Comparison of ENCODE assay signal across 31 mouse cellular contexts in genomic region chr11:86626714-86627113, GRCm38 (mm10). TPM values are rescaled to one million over a fixed set of nuclear protein-coding genes. Genes with fewer than 3 reads are reported as not detected.
DNase-seq lines count a peak whose midpoint lies in the region; ATAC-seq and TF ChIP-seq lines count a peak whose summit lies in the region.
"Had no signal": no experiment of that assay in that cellular context is flagged by ENCODE, and none has a peak within 500 bp of the region (broad histone marks: within the 10 kb centered on the region; RNA-seq: fewer than 3 reads in every experiment).

No protein-coding gene starts in this region.

- no peak overlapping the region for H3K4me2 ChIP-seq in CH12.LX (ENCODE audit: insufficient read depth, low read depth, poor library complexity, severe bottlenecking)
- 0 out of 2 replicates have a peak overlapping the region, but pooled peaks have one; percentile 8 for H3K4me2 ChIP-seq in liver, embryonic 11.5 days
- H3K4me2 ChIP-seq in liver, embryonic 16.5 days (ENCODE audit: low read depth, low read length): no peak overlapping the region
- no peak overlapping the region for H3K4me2 ChIP-seq in kidney, embryonic 15.5 days
- H3K4me2 ChIP-seq: embryonic facial prominence, embryonic 15.5 days; forebrain, embryonic 15.5 days; heart, embryonic 13.5 days; hindbrain, embryonic 14.5 days; lung, embryonic 15.5 days had no signal

- TF ChIP-seq CTCF in CH12.LX (conservative IDR thresholded peaks at IDR 0.05 in 1 of 2, IDR thresholded peaks at IDR 0.05 in 1 of 2; ENCODE audit: low read depth in 2 of 2, low read length in 2 of 2) (no peak), MEL (IDR thresholded peaks at IDR 0.05 in 2 of 3, conservative IDR thresholded peaks at IDR 0.05 in 1 of 3; ENCODE audit: control insufficient read depth in 1 of 3, insufficient read depth in 1 of 3, low read depth in 2 of 3, low read length in 3 of 3, poor library complexity in 1 of 3, severe bottlenecking in 1 of 3) (no peak)

- TF ChIP-seq EP300 in CH12.LX (IDR thresholded peaks at IDR 0.05; ENCODE audit: low read length) (no peak), MEL (IDR thresholded peaks at IDR 0.05; ENCODE audit: low read depth in 1 of 2, low read length in 2 of 2) (peak; percentile 90 to 94)

- H3K9me3 ChIP-seq in CH12.LX (replicated peaks; ENCODE audit: low read length) (no peaks in the 10 kb centered on the region), MEL (replicated peaks; ENCODE audit: insufficient read depth, low read length) (no peaks in the 10 kb centered on the region)
- no peaks in the 10 kb centered on the region for H3K9me3 ChIP-seq in liver, embryonic 11.5 days (ENCODE audit: control insufficient read depth, low read length)
- no peaks in the 10 kb centered on the region for H3K9me3 ChIP-seq in liver, embryonic 16.5 days (replicated peaks; ENCODE audit: control insufficient read depth, low read length)
- no peaks in the 10 kb centered on the region for H3K9me3 ChIP-seq in kidney, embryonic 15.5 days (replicated peaks)
- H3K9me3 ChIP-seq: embryonic facial prominence, embryonic 15.5 days; forebrain, embryonic 10.5 days; forebrain, embryonic 15.5 days; heart, embryonic 13.5 days; lung, embryonic 15.5 days; megakaryocyte, embryonic 14.5 days had no signal

- DNase-seq in CH12.LX (ENCODE audit: extremely low read depth): no peak
- DNase-seq in MEL (ENCODE audit: low read depth, low spot score): peak; percentile 66
- DNase-seq in liver, embryonic 11.5 days (ENCODE audit: low spot score): no peak
- DNase-seq in ovary, postnatal 14 days (ENCODE audit: low spot score): no peak
- no peak for DNase-seq in urinary bladder, postnatal 14 days (ENCODE audit: low spot score)
- DNase-seq: adrenal gland, postnatal 36 days; B cell, adult 2 months; cerebellum, adult 2 months; cerebellum, postnatal 14 days; gastrocnemius, adult 2 months; gastrocnemius, postnatal 36 days; heart, adult 2 months; heart, postnatal 10 days; kidney, postnatal 4 days; layer of hippocampus, postnatal 36 days; left cerebral cortex, postnatal 4 days; midbrain, embryonic 14.5 days; retina, postnatal 1 day; right cerebral cortex, postnatal 14 days; thymus, adult 2 months; thymus, postnatal 36 days had no signal

- H3K27me3 ChIP-seq in CH12.LX (replicated peaks) (no peaks in the 10 kb centered on the region), MEL (ENCODE audit: control insufficient read depth in 1 of 2, insufficient read depth in 2 of 2, low read length in 2 of 2) (no peaks in the 10 kb centered on the region)
- no peaks in the 10 kb centered on the region for H3K27me3 ChIP-seq in liver, embryonic 11.5 days (replicated peaks; ENCODE audit: control insufficient read depth, insufficient read depth, low read length)
- no peaks in the 10 kb centered on the region for H3K27me3 ChIP-seq in liver, embryonic 16.5 days (ENCODE audit: control insufficient read depth, insufficient read depth, low read depth, low read length)
- H3K27me3 ChIP-seq in kidney, embryonic 15.5 days: no peaks in the 10 kb centered on the region
- H3K27me3 ChIP-seq: embryonic facial prominence, embryonic 15.5 days; forebrain, embryonic 15.5 days; heart, embryonic 13.5 days; lung, embryonic 15.5 days; megakaryocyte, embryonic 14.5 days had no signal

- H3K9ac ChIP-seq in CH12.LX (ENCODE audit: insufficient read depth, low read depth): no peak overlapping the region
- H3K9ac ChIP-seq in MEL (ENCODE audit: control insufficient read depth, low read depth, low read length, poor library complexity, severe bottlenecking): no peak overlapping the region
- H3K9ac ChIP-seq in liver, embryonic 11.5 days (ENCODE audit: low read depth, low read length): no peak overlapping the region
- H3K9ac ChIP-seq in liver, embryonic 16.5 days (ENCODE audit: low read depth, low read length): no peak overlapping the region
- no peak overlapping the region for H3K9ac ChIP-seq in kidney, embryonic 15.5 days
- H3K9ac ChIP-seq: embryonic facial prominence, embryonic 15.5 days; forebrain, embryonic 15.5 days; heart, embryonic 13.5 days; hindbrain, embryonic 14.5 days; lung, embryonic 15.5 days had no signal

- H3K4me3 ChIP-seq in CH12.LX (replicated peaks in 1 of 3; ENCODE audit: low read depth in 2 of 3, low read length in 2 of 3, poor library complexity in 1 of 3): no peak overlapping the region
- no peak overlapping the region for H3K4me3 ChIP-seq in MEL (ENCODE audit: control insufficient read depth in 1 of 2, insufficient read depth in 1 of 2, low read depth in 2 of 2, low read length in 2 of 2)
- no peak overlapping the region for H3K4me3 ChIP-seq in liver, embryonic 11.5 days (ENCODE audit: low read depth, low read length)
- H3K4me3 ChIP-seq in liver, embryonic 16.5 days (ENCODE audit: low read depth, low read length): no peak overlapping the region
- no peak overlapping the region for H3K4me3 ChIP-seq in kidney, embryonic 15.5 days (replicated peaks)
- H3K4me3 ChIP-seq: embryonic facial prominence, embryonic 15.5 days; forebrain, embryonic 10.5 days; forebrain, embryonic 15.5 days; gastrocnemius, adult 2 months; heart, adult 2 months; heart, embryonic 13.5 days; lung, embryonic 15.5 days; megakaryocyte, embryonic 14.5 days had no signal

- no peak; the same call in 1 of the 2 replicates for ATAC-seq in liver, embryonic 11.5 days (replicated peaks; ENCODE audit: low FRiP score)
- 0 out of 2 replicates have a peak, but pooled peaks have one; percentile 19 for ATAC-seq in liver, embryonic 16.5 days (ENCODE audit: low read depth)
- ATAC-seq in kidney, embryonic 15.5 days (replicated peaks; ENCODE audit: low FRiP score): no peak
- ATAC-seq: forebrain, embryonic 15.5 days; intestine, postnatal 0 days had no signal

- TF ChIP-seq RAD21 in CH12.LX (IDR thresholded peaks at IDR 0.05; ENCODE audit: low read depth, low read length): no peak
- TF ChIP-seq RAD21 in MEL (IDR thresholded peaks at IDR 0.05; ENCODE audit: low read depth, low read length): no peak

- in situ Hi-C loops in CH12.LX (cut with MboI; ENCODE audit: low pct_ligation_motif_present, low pct_unique_long_range_greater_than_20kb, low sequenced_read_pairs): no loop called here

- dilution Hi-C loops in CH12.LX (cut with MboI; ENCODE audit: extremely low pct_ligation_motif_present, extremely low pct_unique_long_range_greater_than_20kb, low sequenced_read_pairs): no loop called here

- H3K4me1 ChIP-seq in CH12.LX (ENCODE audit: control insufficient read depth in 1 of 2, insufficient read depth in 2 of 2) (peaks cover 9 to 58% of the 10 kb centered on the region in 2 experiments), MEL (ENCODE audit: control insufficient read depth in 1 of 2, insufficient read depth in 2 of 2, low read length in 2 of 2) (peaks cover 17 to 34% of the 10 kb centered on the region in 2 experiments)
- peaks cover 27% of the 10 kb centered on the region for H3K4me1 ChIP-seq in liver, embryonic 11.5 days (replicated peaks; ENCODE audit: control insufficient read depth, insufficient read depth, low read length)
- H3K4me1 ChIP-seq in liver, embryonic 16.5 days (ENCODE audit: control insufficient read depth, low read depth, low read length): peaks cover 13% of the 10 kb centered on the region
- H3K4me1 ChIP-seq in kidney, embryonic 15.5 days: no peaks in the 10 kb centered on the region
- H3K4me1 ChIP-seq: embryonic facial prominence, embryonic 15.5 days; forebrain, embryonic 10.5 days; forebrain, embryonic 15.5 days had no signal

- H3K27ac ChIP-seq in CH12.LX (ENCODE audit: insufficient read depth, low read depth): peak overlapping the region; percentile 42; the same call in 1 of the 2 replicates
- H3K27ac ChIP-seq in MEL (ENCODE audit: control insufficient read depth, low read depth, low read length): peak overlapping the region; percentile 28
- 0 out of 2 replicates have a peak overlapping the region, but pooled peaks have one; percentile 6 for H3K27ac ChIP-seq in liver, embryonic 11.5 days (ENCODE audit: low read depth, low read length)
- no peak overlapping the region for H3K27ac ChIP-seq in liver, embryonic 16.5 days (ENCODE audit: low read length)
- H3K27ac ChIP-seq in kidney, embryonic 15.5 days: no peak overlapping the region
- H3K27ac ChIP-seq: embryonic facial prominence, embryonic 15.5 days; forebrain, embryonic 10.5 days; forebrain, embryonic 15.5 days; gastrocnemius, adult 2 months; heart, adult 2 months; heart, embryonic 13.5 days; hindbrain, embryonic 14.5 days; lung, embryonic 15.5 days had no signal

- TF ChIP-seq POLR2A in CH12.LX (IDR thresholded peaks at IDR 0.05; ENCODE audit: low read depth, low read length): no peak
- TF ChIP-seq POLR2A in MEL (IDR thresholded peaks at IDR 0.05; ENCODE audit: control insufficient read depth in 1 of 2, insufficient read depth in 1 of 2, low read depth in 1 of 2, low read length in 2 of 2, poor library complexity in 1 of 2): no peak

- WGBS in liver, embryonic 11.5 days: 65% methylated on average over 4 of the region's 4 CpGs
- 36% methylated on average over 4 of the region's 4 CpGs for WGBS in liver, embryonic 16.5 days (ENCODE audit: insufficient replicate concordance)
- 82% methylated on average over 4 of the region's 4 CpGs for WGBS in kidney, embryonic 15.5 days

- H3K79me2 ChIP-seq in CH12.LX (replicated peaks; ENCODE audit: control insufficient read depth, extremely low read depth, insufficient read depth, poor library complexity, severe bottlenecking): peaks cover 5% of the 10 kb centered on the region
- no peaks in the 10 kb centered on the region for H3K79me2 ChIP-seq in MEL (ENCODE audit: control insufficient read depth, insufficient read depth, low read length, poor library complexity)

- H3K36me3 ChIP-seq in CH12.LX (replicated peaks in 1 of 2; ENCODE audit: control insufficient read depth in 1 of 2, insufficient read depth in 1 of 2, low read length in 1 of 2) (peaks cover 13 to 25% of the 10 kb centered on the region in 2 experiments), MEL (ENCODE audit: control insufficient read depth in 1 of 2, insufficient read depth in 2 of 2, low read length in 2 of 2) (peaks cover 9 to 42% of the 10 kb centered on the region in 2 experiments; a peak in 3 of 4 replicates)
- no peaks in the 10 kb centered on the region for H3K36me3 ChIP-seq in liver, embryonic 11.5 days (ENCODE audit: control insufficient read depth, insufficient read depth, low read length)
- no peaks in the 10 kb centered on the region; the same call in none of the 2 replicates for H3K36me3 ChIP-seq in liver, embryonic 16.5 days (ENCODE audit: control insufficient read depth, insufficient read depth)
- H3K36me3 ChIP-seq in kidney, embryonic 15.5 days: peaks cover 16% of the 10 kb centered on the region
- H3K36me3 ChIP-seq: forebrain, embryonic 15.5 days had no signal

RNA-seq across cellular contexts. Expression of gene Vmp1, which starts 56.9 kb away (rescaled TPM):
- total RNA-seq in CH12.LX (2012; rRNA removed) (80.9 and 86.9 TPM in 2 replicates), CH12.LX (2014; rRNA removed) (209 and 231 TPM in 2 replicates), MEL (2012; rRNA removed) (61.8 and 64.4 TPM in 2 replicates)
- polyA plus RNA-seq in CH12.LX (2012; ENCODE audit: insufficient read length, low read depth) (166 and 167 TPM in 2 replicates), MEL (2012; ENCODE audit: insufficient read depth in 1 of 2, insufficient read length in 2 of 2, low read depth in 1 of 2, low replicate concordance in 2 of 2, missing spikeins in 1 of 2) (10 to 100 TPM in 1 of 2 experiments, not detected in 1; 94.9 TPM)
- 112 and 130 TPM in 2 replicates for polyA plus RNA-seq in liver, embryonic 11.5 days (2014; fragmentation: Nextera tagmentation; extraction: Ambion mirVana)
- 77.5 and 87.3 TPM in 2 replicates for polyA plus RNA-seq in liver, embryonic 16.5 days (2015; fragmentation: Nextera tagmentation; extraction: Ambion mirVana)
- polyA plus RNA-seq in kidney, embryonic 15.5 days (2015; fragmentation: Nextera tagmentation; extraction: Ambion mirVana): 139 and 144 TPM in 2 replicates

RNA-seq across cellular contexts. Expression of gene Ptrh2, which starts 57.1 kb away (rescaled TPM):
- total RNA-seq in CH12.LX (2012; rRNA removed): 29.8 and 39.4 TPM in 2 replicates
- total RNA-seq in CH12.LX (2014; rRNA removed): 34.7 and 40.9 TPM in 2 replicates
- polyA plus RNA-seq in CH12.LX (2012; ENCODE audit: insufficient read length, low read depth): 48.2 and 54.5 TPM in 2 replicates
- total RNA-seq in MEL (2012; rRNA removed): 37.3 and 40.3 TPM in 2 replicates
- 10 to 100 TPM in 1 of 2 experiments, not detected in 1; 30.0 TPM for polyA plus RNA-seq in MEL (2012; ENCODE audit: insufficient read depth in 1 of 2, insufficient read length in 2 of 2, low read depth in 1 of 2, low replicate concordance in 2 of 2, missing spikeins in 1 of 2)
- polyA plus RNA-seq in liver, embryonic 11.5 days (2014; fragmentation: Nextera tagmentation; extraction: Ambion mirVana): 39.6 and 40.5 TPM in 2 replicates
- 13.3 and 13.7 TPM in 2 replicates for polyA plus RNA-seq in liver, embryonic 16.5 days (2015; fragmentation: Nextera tagmentation; extraction: Ambion mirVana)
- 35.8 and 38.2 TPM in 2 replicates for polyA plus RNA-seq in kidney, embryonic 15.5 days (2015; fragmentation: Nextera tagmentation; extraction: Ambion mirVana)

Comparison
In these comparisons a context has a peak if more than half of its experiments do, and no peak if none do; other contexts are left out.
1. H3K27ac ChIP-seq: peak in CH12.LX (single experiment), MEL (single experiment) and liver, embryonic 11.5 days (single experiment); none in liver, embryonic 16.5 days (single experiment) and kidney, embryonic 15.5 days (single experiment).
2. Of the 35 proteins assayed by ChIP-seq in both MEL and CH12.LX: peak only in MEL: EP300, ETS1, KAT2A, MAX, MXI1, RCOR1 and 2 more; only in CH12.LX: none; in both: none; in neither: 27.